Mouse (Mus musculus) intestine, embryonic 14.5 days (tissue): ENCODE results near the gene Cdh6. TPM values are rescaled to one million over a fixed set of nuclear protein-coding genes. Genes with fewer than 3 reads are reported as not detected.

ENCODE experiments used
- ATAC-seq: fragments of 200-750 bp; cut with Nextera tagmentation; replicated peaks from 2 replicates; pipeline ENCODE4 v1.8.0; 2017; ENCODE audit warnings: low read depth, moderate number of reproducible peaks, moderate TSS enrichment, moderate library complexity; ENCODE audit not compliant: low FRiP score, low TSS enrichment
- DNase-seq: peaks from one replicate; pipeline ENCODE4 v3.0.0-alpha.2; 2018; ENCODE audit warnings: low spot score
- H3K27ac ChIP-seq: fragments of 300-500 bp; sonication (generic); 2 replicates; pipeline ENCODE4 v1.5.1; 2014; ENCODE audit warnings: low read depth, mild to moderate bottlenecking, control low read depth
- H3K27me3 ChIP-seq: fragments of 300-500 bp; sonication (generic); replicated peaks from 2 replicates; pipeline ENCODE4 v1.6.1; 2014; ENCODE audit warnings: low read length, control low read depth; ENCODE audit not compliant: control insufficient read depth, insufficient read depth
- H3K36me3 ChIP-seq: fragments of 300-500 bp; sonication (generic); 2 replicates; pipeline ENCODE4 v1.6.1; 2014; ENCODE audit warnings: low read length, control low read depth; ENCODE audit not compliant: control insufficient read depth, insufficient read depth
- H3K4me1 ChIP-seq: fragments of 300-500 bp; sonication (generic); replicated peaks from 2 replicates; pipeline ENCODE4 v1.6.1; 2014; ENCODE audit warnings: low read length, control low read depth, mixed read lengths; ENCODE audit not compliant: control insufficient read depth, insufficient read depth
- H3K4me2 ChIP-seq: fragments of 300-500 bp; sonication (generic); 2 replicates; pipeline ENCODE4 v1.6.1; 2014; ENCODE audit warnings: low read length
- H3K4me3 ChIP-seq: fragments of 300-500 bp; sonication (generic); 2 replicates; pipeline ENCODE4 v1.5.1; 2014; ENCODE audit warnings: low read depth, low read length, control low read depth, mixed read lengths
- H3K9ac ChIP-seq: fragments of 300-500 bp; sonication (generic); 2 replicates; pipeline ENCODE4 v1.6.1; 2014; ENCODE audit warnings: mild to moderate bottlenecking, low read length
- H3K9me3 ChIP-seq: fragments of 300-500 bp; sonication (generic); 2 replicates; pipeline ENCODE4 v1.6.1; 2016; ENCODE audit warnings: low read length, control low read depth; ENCODE audit not compliant: control insufficient read depth
- WGBS: fragments of 180-500 bp; shearing (Covaris S2); extraction: QIAGEN DNeasy Blood & Tissue Kit; methylation state at CpG from one replicate; pipeline ENCODE4 v1.1.7; 2014; 5-methylcytosine and 5-hydroxymethylcytosine counted together
- polyA plus RNA-seq: library from polyadenylated mRNA; unstranded; fragments of >200 nt; fragmentation: Nextera tagmentation; extraction: Ambion mirVana; gene quantifications from 2 replicates; pipeline ENCODE4 v1.2.1, GENCODE M21; 2014

The Cdh6 gene
- polyA plus RNA-seq, 1 experiment from 2014 or later = 6.6 TPM

DNA sequence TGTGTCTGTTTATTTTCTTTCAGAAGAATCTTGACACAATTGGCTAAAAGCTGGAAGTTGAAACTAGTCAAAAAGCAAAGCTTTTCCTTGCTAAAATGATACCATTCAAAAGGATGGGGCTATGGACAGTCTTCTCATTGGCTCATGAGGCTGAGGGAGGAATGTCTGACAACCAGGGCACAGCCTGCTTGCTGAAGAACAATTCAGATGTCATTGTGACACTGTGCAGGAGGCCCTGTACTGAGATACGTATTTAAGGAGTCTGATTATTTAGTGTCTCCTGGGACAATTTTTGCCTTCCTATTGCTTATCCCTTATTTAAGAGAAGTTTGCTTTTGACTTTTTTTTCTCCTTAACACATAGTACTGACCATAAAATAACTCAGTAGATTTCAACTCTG is 22.8 kb upstream of the Cdh6 start:
- Histone ChIP-seq H3K4me2 (no peak overlapping the region), H3K4me3 (no peak overlapping the region), H3K27ac (no peak overlapping the region), H3K36me3 (no peaks in the 10 kb centered on the region), H3K9ac (no peak overlapping the region), H3K4me1 (no peaks in the 10 kb centered on the region), H3K9me3 (no peaks in the 10 kb centered on the region), H3K27me3 (no peaks in the 10 kb centered on the region)
- no peak for ATAC-seq
- no peak for DNase-seq
- 19% methylated on average over 1 of the region's 1 CpGs for WGBS

GRCm38 (mm10) chr15:13194048-13194447 is 20.6 kb upstream of the Cdh6 start:
- Histone ChIP-seq H3K27ac (no peak overlapping the region), H3K4me2 (no peak overlapping the region), H3K4me1 (no peaks in the 10 kb centered on the region), H3K36me3 (no peaks in the 10 kb centered on the region), H3K27me3 (no peaks in the 10 kb centered on the region), H3K4me3 (no peak overlapping the region), H3K9ac (no peak overlapping the region), H3K9me3 (no peaks in the 10 kb centered on the region)
- DNase-seq = no peak
- ATAC-seq = no peak

GRCm38 (mm10) chr15:13193076-13193475 is 19.6 kb upstream of the Cdh6 start:
- Histone ChIP-seq H3K27ac (no peak overlapping the region), H3K36me3 (no peaks in the 10 kb centered on the region), H3K4me2 (no peak overlapping the region), H3K4me3 (no peak overlapping the region), H3K4me1 (no peaks in the 10 kb centered on the region), H3K9ac (no peak overlapping the region), H3K9me3 (no peaks in the 10 kb centered on the region), H3K27me3 (no peaks in the 10 kb centered on the region)
- DNase-seq = no peak
- 49% methylated on average over 11 of the region's 11 CpGs for WGBS
- no peak for ATAC-seq

DNA sequence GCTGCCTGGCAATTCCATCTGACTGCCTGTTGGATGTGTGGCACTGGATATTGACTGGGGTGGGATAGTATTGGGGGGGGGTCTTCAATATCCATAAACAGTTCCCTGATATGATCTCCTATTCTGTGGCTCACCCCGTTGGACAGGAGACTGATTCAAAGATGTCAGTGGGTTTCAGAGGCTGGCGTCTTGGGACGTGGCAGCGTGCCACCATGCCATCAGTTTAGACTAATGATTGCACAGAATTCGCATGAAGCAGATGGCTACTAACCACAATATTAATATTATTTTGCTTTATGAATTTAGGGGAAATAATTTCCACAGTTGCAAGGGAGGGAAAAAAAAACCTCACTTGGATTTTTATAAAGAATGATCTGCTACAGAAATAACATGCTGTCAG is 10.2 kb upstream of the Cdh6 start:
- no peak overlapping the region for H3K27ac ChIP-seq
- no peak overlapping the region for H3K4me3 ChIP-seq
- DNase-seq (no peak), ATAC-seq (no peak)
- no peaks in the 10 kb centered on the region for H3K4me1 ChIP-seq
- no peak overlapping the region for H3K9ac ChIP-seq
- 80% methylated on average over 5 of the region's 5 CpGs for WGBS
- H3K9me3 ChIP-seq = no peaks in the 10 kb centered on the region
- H3K27me3 ChIP-seq = no peaks in the 10 kb centered on the region
- H3K36me3 ChIP-seq = no peaks in the 10 kb centered on the region
- H3K4me2 ChIP-seq = no peak overlapping the region

- 91% methylated on average over 8 of the region's 8 CpGs for WGBS
Observed at GRCm38 (mm10) chr15:13181430-13181829, 8.0 kb upstream of the Cdh6 start.

DNA sequence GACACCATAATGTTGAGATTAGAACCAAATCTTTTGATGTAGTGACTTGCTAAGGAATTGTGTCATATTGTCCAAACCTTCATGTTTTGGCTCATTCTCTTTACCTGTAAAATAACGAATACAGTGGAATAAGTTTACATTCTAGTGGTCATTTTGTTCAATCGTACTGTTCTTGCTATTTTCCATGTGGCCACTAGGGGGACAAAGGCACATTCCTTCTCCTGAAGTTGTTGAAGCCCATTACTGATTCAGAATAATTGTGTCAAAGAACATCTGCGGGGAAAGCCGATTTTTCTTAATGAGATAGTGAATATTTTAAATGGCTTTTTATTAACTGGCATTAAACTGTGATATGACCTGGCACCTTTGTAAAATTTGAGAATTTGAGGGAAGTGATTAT is 7.5 kb upstream of the Cdh6 start:
- Histone ChIP-seq H3K4me3 (no peak overlapping the region), H3K36me3 (no peaks in the 10 kb centered on the region), H3K27me3 (no peaks in the 10 kb centered on the region), H3K27ac (no peak overlapping the region), H3K4me2 (no peak overlapping the region), H3K9ac (no peak overlapping the region), H3K4me1 (no peaks in the 10 kb centered on the region), H3K9me3 (no peaks in the 10 kb centered on the region)
- DNase-seq (no peak), ATAC-seq (no peak)
- WGBS = 57% methylated on average over 4 of the region's 4 CpGs

More at GRCm38 (mm10) chr15:13181430-13181829, 8.0 kb upstream of the Cdh6 start:
- Histone ChIP-seq H3K4me3 (no peak overlapping the region), H3K9ac (no peak overlapping the region), H3K9me3 (no peaks in the 10 kb centered on the region), H3K36me3 (no peaks in the 10 kb centered on the region), H3K4me2 (no peak overlapping the region), H3K27ac (no peak overlapping the region), H3K27me3 (no peaks in the 10 kb centered on the region), H3K4me1 (no peaks in the 10 kb centered on the region)
- no peak for ATAC-seq
- DNase-seq = no peak

DNA sequence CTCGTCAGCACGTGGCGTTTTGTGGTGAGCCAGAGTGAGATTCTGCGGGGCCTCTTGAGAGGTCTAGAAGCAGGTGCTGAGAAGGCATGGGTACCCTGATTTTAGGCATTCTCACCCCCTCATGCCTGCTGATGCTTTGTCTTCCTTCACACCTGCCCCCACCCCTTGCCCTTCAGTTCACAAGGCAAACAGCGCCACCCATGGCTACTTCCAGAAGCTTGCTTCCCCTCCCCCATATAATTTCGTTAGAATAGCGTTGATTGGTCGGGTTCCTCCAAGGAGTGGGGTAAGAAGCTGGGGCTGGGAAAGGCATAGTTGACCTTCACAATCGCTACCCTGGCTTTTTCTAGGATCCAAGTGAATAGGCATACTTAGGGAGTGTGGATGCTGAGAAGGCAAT is 2.5 kb upstream of the Cdh6 start:
- Histone ChIP-seq H3K27me3 (peaks cover 8% of the 10 kb centered on the region), H3K9me3 (no peaks in the 10 kb centered on the region), H3K36me3 (no peaks in the 10 kb centered on the region), H3K9ac (no peak overlapping the region), H3K4me1 (peaks cover 10% of the 10 kb centered on the region; the same call in 1 of the 2 replicates), H3K4me2 (no peak overlapping the region), H3K4me3 (no peak overlapping the region), H3K27ac (no peak overlapping the region)
- ATAC-seq (no peak), DNase-seq (no peak)
- 29% methylated on average over 9 of the region's 9 CpGs for WGBS

DNA sequence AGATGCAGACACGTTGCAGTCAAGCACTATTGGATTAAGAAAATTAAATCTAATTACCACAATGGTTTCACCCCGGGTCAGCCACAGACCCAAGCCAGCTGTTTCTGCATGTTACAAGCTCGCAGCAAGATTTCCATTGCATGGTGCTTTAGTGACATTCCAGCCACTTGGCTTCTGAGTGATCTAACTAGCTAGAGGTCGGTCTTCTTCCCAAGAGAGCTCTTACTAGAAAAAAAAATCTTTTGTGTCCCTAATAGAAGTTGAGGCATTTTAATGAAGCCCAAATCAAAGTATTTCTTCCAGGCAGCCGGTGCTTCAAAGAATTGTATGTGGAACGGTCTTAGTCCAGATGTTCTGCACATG is 1.1 kb upstream of the Cdh6 start:
- H3K4me3 ChIP-seq = no peak overlapping the region
- no peaks in the 10 kb centered on the region for H3K9me3 ChIP-seq
- H3K27me3 ChIP-seq = peaks cover 11% of the 10 kb centered on the region
- DNase-seq (no peak), ATAC-seq (no peak)
- whole genome bisulfite sequencing = 20% methylated on average over 6 of the region's 6 CpGs
- H3K27ac ChIP-seq = no peak overlapping the region
- peaks cover 10% of the 10 kb centered on the region; the same call in 1 of the 2 replicates for H3K4me1 ChIP-seq
- no peaks in the 10 kb centered on the region for H3K36me3 ChIP-seq
- H3K4me2 ChIP-seq = peak overlapping the region; percentile 88
- H3K9ac ChIP-seq = no peak overlapping the region

DNA sequence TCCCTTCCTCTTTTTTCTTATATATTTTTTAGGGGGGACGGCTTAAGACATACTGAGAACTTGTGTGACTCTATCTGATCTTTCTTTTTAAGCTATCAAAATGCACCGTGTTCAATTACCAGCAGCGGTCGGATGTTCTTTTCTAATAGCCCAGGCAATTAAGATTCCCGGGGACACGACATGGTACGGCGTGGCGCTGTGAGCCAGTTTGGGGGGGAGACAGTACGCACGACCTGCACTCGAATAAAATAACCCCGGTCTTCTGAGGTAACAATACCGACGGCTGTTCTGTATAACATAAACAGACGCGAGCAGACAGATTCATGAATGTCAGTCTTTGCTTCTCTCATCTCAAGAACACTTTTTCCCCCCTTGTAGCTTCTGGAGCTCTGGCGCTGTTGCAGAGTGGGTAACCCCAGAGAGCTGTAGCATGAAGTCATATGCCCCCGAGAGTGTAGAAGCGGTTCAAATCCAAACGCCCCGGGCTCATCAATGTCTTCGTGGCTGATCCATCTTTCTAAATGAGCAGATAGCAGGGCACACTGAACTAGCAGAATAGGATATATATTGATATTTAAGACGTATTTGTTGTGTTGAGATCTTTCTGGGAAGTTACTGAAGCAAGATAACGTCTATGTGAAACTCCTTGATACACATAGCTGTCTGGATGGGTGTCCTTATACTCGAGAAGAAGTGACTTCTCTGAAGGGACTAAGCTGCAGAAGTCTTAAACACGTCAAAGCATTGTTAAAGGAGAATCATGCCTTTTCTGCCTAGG is 554 bp upstream of the Cdh6 start:
- H3K36me3 ChIP-seq = no peaks in the 10 kb centered on the region
- H3K4me1 ChIP-seq = peaks cover 10% of the 10 kb centered on the region; the same call in 1 of the 2 replicates
- 0 out of 2 replicates have a peak overlapping the region, but pooled peaks have one; percentile 11 for H3K27ac ChIP-seq
- H3K9ac ChIP-seq = peak overlapping the region; percentile 40
- 2% methylated on average over 27 of the region's 27 CpGs for WGBS
- DNase-seq (peak; percentile 60), ATAC-seq (no peak; the same call in 1 of the 2 replicates)
- peak overlapping the region; percentile 43 for H3K4me3 ChIP-seq
- peak overlapping the region; percentile 88 for H3K4me2 ChIP-seq
- H3K9me3 ChIP-seq = no peaks in the 10 kb centered on the region
- H3K27me3 ChIP-seq = peaks cover 11% of the 10 kb centered on the region
